Mouse (Mus musculus): ENCODE measurements at regions not wholly inside any gene's neighbourhood (a gene's known extent, or its start where the extent isn't known, plus 50 kb on each side); places are given as distances from the start of the nearest gene placed in this dataset.

DNA sequence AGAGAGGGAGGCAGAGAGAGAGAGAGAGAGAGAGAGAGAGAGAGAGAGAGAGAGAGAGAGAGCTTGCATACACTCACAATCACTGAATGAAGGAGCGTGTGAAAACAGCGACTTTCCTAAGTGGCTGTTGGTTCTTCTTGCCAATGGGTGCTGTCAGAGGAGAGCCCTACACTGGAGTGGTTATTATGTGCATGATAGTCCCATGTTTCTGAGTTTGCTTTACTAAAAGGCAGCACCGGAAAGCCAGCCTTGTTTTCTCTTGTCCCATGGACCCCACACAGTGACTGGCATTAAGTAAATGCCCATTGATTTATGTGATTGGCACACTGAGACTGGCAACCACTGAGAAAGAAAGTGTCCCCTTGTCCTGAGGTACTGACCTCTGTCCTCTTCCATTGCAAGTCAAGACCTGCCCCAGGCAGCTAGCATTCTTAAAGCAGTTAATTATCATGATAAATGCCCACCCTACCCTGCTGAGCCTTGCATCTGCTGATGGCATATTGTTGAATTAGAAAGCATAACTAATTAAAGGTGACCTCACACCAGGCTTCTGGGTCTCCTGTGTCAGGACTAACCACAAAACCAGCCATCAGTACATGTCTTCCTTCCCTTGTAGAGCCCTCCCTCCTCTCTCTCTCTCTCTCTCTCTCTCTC is 313.6 kb downstream of the Insc start:
- Histone ChIP-seq H3K9ac (ENCODE audit: low read depth, low read length) (no peak overlapping the region), H3K27ac (no peak overlapping the region), H3K27me3 (ENCODE audit: control insufficient read depth, insufficient read depth, low read length) (no peaks in the 10 kb centered on the region), H3K4me3 (no peak overlapping the region), H3K36me3 (ENCODE audit: control insufficient read depth, insufficient read depth, low read length) (no peaks in the 10 kb centered on the region), H3K4me1 (ENCODE audit: control insufficient read depth, insufficient read depth, low read length) (no peaks in the 10 kb centered on the region), H3K79me2 (replicated peaks; ENCODE audit: control insufficient read depth, insufficient read depth, low read length) (no peaks in the 10 kb centered on the region)
- TF ChIP-seq POLR2A (IDR thresholded peaks at IDR 0.05; ENCODE audit: insufficient read depth, low read depth, low read length) (no peak), EP300 (IDR thresholded peaks at IDR 0.05; ENCODE audit: insufficient read depth, low read depth, low read length) (no peak), CTCF (IDR thresholded peaks at IDR 0.05) (no peak)
- intact Hi-C loops (cut with DNase I) = no loop called here
- 61% methylated on average over 3 of the region's 3 CpGs for WGBS
- DNase-seq = no peak

GRCm38 (mm10) chr7:115057736-115058135 is 314.2 kb downstream of the Insc start:
- H3K4me3 ChIP-seq = no peak overlapping the region
- H3K79me2 ChIP-seq (replicated peaks; ENCODE audit: control insufficient read depth, insufficient read depth, low read length) = no peaks in the 10 kb centered on the region
- no peak overlapping the region for H3K27ac ChIP-seq
- 38% methylated on average over 3 of the region's 3 CpGs for WGBS
- TF ChIP-seq POLR2A (IDR thresholded peaks at IDR 0.05; ENCODE audit: insufficient read depth, low read depth, low read length) (no peak), CTCF (IDR thresholded peaks at IDR 0.05) (no peak), EP300 (IDR thresholded peaks at IDR 0.05; ENCODE audit: insufficient read depth, low read depth, low read length) (no peak)
- DNase-seq = no peak
- H3K36me3 ChIP-seq (ENCODE audit: control insufficient read depth, insufficient read depth, low read length) = no peaks in the 10 kb centered on the region
- intact Hi-C loops (cut with DNase I) = no loop called here
- H3K4me1 ChIP-seq (ENCODE audit: control insufficient read depth, insufficient read depth, low read length) = no peaks in the 10 kb centered on the region
- H3K9ac ChIP-seq (ENCODE audit: low read depth, low read length) = no peak overlapping the region
- H3K27me3 ChIP-seq (ENCODE audit: control insufficient read depth, insufficient read depth, low read length) = no peaks in the 10 kb centered on the region

GRCm38 (mm10) chr7:115060171-115060570 is 316.7 kb downstream of the Insc start:
- H3K4me1 ChIP-seq (ENCODE audit: control insufficient read depth, insufficient read depth, low read length) = no peaks in the 10 kb centered on the region
- no peaks in the 10 kb centered on the region for H3K79me2 ChIP-seq (replicated peaks; ENCODE audit: control insufficient read depth, insufficient read depth, low read length)
- intact Hi-C loops (cut with DNase I) = no loop called here
- no peak for DNase-seq
- no peaks in the 10 kb centered on the region for H3K36me3 ChIP-seq (ENCODE audit: control insufficient read depth, insufficient read depth, low read length)
- H3K9ac ChIP-seq (ENCODE audit: low read depth, low read length) = no peak overlapping the region
- no peaks in the 10 kb centered on the region for H3K27me3 ChIP-seq (ENCODE audit: control insufficient read depth, insufficient read depth, low read length)
- WGBS = 53% methylated on average over 5 of the region's 5 CpGs
- no peak for TF ChIP-seq CTCF (IDR thresholded peaks at IDR 0.05)
- TF ChIP-seq EP300 (IDR thresholded peaks at IDR 0.05; ENCODE audit: insufficient read depth, low read depth, low read length) = no peak
- no peak for TF ChIP-seq POLR2A (IDR thresholded peaks at IDR 0.05; ENCODE audit: insufficient read depth, low read depth, low read length)
- H3K27ac ChIP-seq = no peak overlapping the region
- H3K4me3 ChIP-seq = no peak overlapping the region

- intact Hi-C loops (cut with DNase I) = no loop called here
- Histone ChIP-seq H3K9ac (ENCODE audit: low read depth, low read length) (no peak overlapping the region), H3K27me3 (ENCODE audit: control insufficient read depth, insufficient read depth, low read length) (no peaks in the 10 kb centered on the region), H3K4me1 (ENCODE audit: control insufficient read depth, insufficient read depth, low read length) (no peaks in the 10 kb centered on the region), H3K79me2 (replicated peaks; ENCODE audit: control insufficient read depth, insufficient read depth, low read length) (no peaks in the 10 kb centered on the region), H3K27ac (no peak overlapping the region), H3K4me3 (no peak overlapping the region), H3K36me3 (ENCODE audit: control insufficient read depth, insufficient read depth, low read length) (no peaks in the 10 kb centered on the region)
- TF ChIP-seq CTCF (IDR thresholded peaks at IDR 0.05) (no peak), EP300 (IDR thresholded peaks at IDR 0.05; ENCODE audit: insufficient read depth, low read depth, low read length) (no peak), POLR2A (IDR thresholded peaks at IDR 0.05; ENCODE audit: insufficient read depth, low read depth, low read length) (no peak)
- WGBS = 37% methylated on average over 3 of the region's 3 CpGs
- no peak for DNase-seq
Observed at GRCm38 (mm10) chr7:115062817-115063216, 319.3 kb downstream of the Insc start.

DNA sequence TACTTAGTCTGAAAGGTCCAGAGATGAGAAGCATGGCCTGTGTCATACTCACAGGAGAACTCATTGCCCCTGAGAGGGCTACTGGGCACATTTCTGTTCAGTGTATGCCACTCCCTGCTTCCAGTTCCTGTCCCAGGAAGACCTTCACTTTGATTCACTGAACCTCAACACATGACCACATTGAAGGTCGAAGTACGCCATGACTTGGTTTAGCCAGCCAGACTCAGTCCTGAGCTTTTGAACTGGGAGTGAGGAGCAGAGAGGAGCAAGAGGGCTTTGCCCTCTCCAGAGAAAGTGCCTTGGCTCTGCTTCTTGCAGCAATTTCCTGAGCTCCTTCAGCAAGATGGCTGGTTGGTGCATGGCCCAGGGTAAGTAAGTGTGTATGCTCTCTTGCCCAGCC is 324.1 kb downstream of the Insc start:
- no peak for DNase-seq
- 85% methylated on average over 2 of the region's 2 CpGs for WGBS
- Histone ChIP-seq H3K27me3 (ENCODE audit: control insufficient read depth, insufficient read depth, low read length) (no peaks in the 10 kb centered on the region), H3K9ac (ENCODE audit: low read depth, low read length) (no peak overlapping the region), H3K27ac (no peak overlapping the region), H3K36me3 (ENCODE audit: control insufficient read depth, insufficient read depth, low read length) (no peaks in the 10 kb centered on the region), H3K4me3 (no peak overlapping the region), H3K79me2 (replicated peaks; ENCODE audit: control insufficient read depth, insufficient read depth, low read length) (no peaks in the 10 kb centered on the region), H3K4me1 (ENCODE audit: control insufficient read depth, insufficient read depth, low read length) (no peaks in the 10 kb centered on the region)
- TF ChIP-seq CTCF (IDR thresholded peaks at IDR 0.05) (no peak), EP300 (IDR thresholded peaks at IDR 0.05; ENCODE audit: insufficient read depth, low read depth, low read length) (no peak), POLR2A (IDR thresholded peaks at IDR 0.05; ENCODE audit: insufficient read depth, low read depth, low read length) (no peak)
- intact Hi-C loops (cut with DNase I) = no loop called here

DNA sequence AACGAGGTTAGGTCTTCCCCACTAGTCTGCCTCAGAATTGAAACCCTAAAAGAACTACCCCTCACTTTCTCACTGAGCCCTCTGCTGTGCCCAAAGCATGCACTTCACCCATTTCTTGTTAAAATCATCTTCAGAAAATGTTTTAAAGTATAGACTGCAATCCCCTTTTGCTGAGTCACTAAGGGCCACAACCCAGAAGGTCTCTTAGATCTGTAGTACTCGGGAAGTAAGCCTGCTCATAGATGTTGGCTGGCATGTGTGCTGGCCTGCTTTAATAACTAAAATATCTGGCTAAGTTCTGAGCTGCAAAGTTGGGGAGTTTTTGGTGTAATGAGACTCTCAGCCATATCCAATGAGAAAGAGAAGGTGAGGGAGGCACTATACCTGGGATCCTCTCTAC is 329.9 kb downstream of the Insc start:
- Histone ChIP-seq H3K27ac (no peak overlapping the region), H3K27me3 (ENCODE audit: control insufficient read depth, insufficient read depth, low read length) (no peaks in the 10 kb centered on the region), H3K9ac (ENCODE audit: low read depth, low read length) (no peak overlapping the region), H3K79me2 (replicated peaks; ENCODE audit: control insufficient read depth, insufficient read depth, low read length) (no peaks in the 10 kb centered on the region), H3K4me3 (no peak overlapping the region), H3K36me3 (ENCODE audit: control insufficient read depth, insufficient read depth, low read length) (no peaks in the 10 kb centered on the region), H3K4me1 (ENCODE audit: control insufficient read depth, insufficient read depth, low read length) (no peaks in the 10 kb centered on the region)
- intact Hi-C loops (cut with DNase I) = no loop called here
- no peak for DNase-seq
- TF ChIP-seq CTCF (IDR thresholded peaks at IDR 0.05) = no peak
- TF ChIP-seq EP300 (IDR thresholded peaks at IDR 0.05; ENCODE audit: insufficient read depth, low read depth, low read length) = no peak
- no peak for TF ChIP-seq POLR2A (IDR thresholded peaks at IDR 0.05; ENCODE audit: insufficient read depth, low read depth, low read length)
- WGBS = 66% methylated on average over 2 of the region's 2 CpGs
